Mouse (Mus musculus) c-Kit-negative CD71-positive TER-119-positive erythroid progenitor cells, embryonic 14.5 days (primary cell): ENCODE measurements around the gene Usp10.

ENCODE experiments used
- DNase-seq: peaks from one replicate; pipeline ENCODE4 v3.0.0-alpha.2; 2013; ENCODE audit warnings: low read depth, low spot score

The Usp10 gene

GRCm38 (mm10) chr8:119909944-119910546 is at the start of gene Usp10:
Gene Usp10, plus strand, starts transcription at chr8:119910360.
- peak; percentile 67 for DNase-seq

GRCm38 (mm10) chr8:119861706-119862389 is 48.3 kb upstream of the Usp10 start, which contains the start of gene Klhl36:
Gene Klhl36, plus strand, starts transcription at chr8:119862266.
- peak; percentile 73 for DNase-seq

DNA sequence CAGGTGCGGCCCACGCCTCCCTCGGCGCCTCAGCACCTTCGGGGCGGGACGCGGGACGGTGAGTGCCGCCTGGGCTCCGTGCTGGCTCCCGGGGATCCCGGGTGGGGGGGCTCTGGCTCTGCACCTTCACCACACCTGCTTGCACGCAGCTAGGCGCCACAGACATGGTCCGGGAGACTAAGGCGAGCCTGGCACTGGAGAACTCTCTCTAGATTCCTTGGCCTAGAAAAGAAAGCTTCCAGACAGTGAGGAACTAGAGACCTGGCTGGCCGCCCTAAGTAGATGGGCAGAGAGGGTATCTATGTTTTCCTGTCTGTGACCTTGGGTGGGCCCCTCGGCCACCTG is 47.8 kb upstream of the Usp10 start:
- no peak for DNase-seq

- no peak for DNase-seq
Measured at GRCm38 (mm10) chr8:119862749-119863148, 47.4 kb upstream of the Usp10 start.

DNA sequence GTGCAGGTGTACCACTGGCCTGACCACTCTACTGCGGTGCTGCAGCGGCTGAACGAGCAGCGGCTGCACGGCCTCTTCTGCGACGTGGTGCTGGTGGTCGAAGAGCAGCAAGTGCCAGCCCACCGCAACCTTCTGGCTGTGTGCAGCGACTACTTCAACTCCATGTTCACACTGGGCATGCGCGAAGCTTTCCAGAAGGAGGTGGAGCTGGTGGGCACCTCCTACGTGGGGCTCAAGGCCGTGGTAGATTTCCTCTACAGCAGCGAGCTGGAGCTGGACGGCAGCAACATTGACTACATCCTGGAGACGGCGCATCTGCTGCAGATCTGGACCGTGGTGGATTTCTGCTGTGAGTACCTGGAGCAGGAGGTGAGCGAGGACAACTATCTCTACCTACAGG is 40.5 kb upstream of the Usp10 start:
- DNase-seq = no peak

DNA sequence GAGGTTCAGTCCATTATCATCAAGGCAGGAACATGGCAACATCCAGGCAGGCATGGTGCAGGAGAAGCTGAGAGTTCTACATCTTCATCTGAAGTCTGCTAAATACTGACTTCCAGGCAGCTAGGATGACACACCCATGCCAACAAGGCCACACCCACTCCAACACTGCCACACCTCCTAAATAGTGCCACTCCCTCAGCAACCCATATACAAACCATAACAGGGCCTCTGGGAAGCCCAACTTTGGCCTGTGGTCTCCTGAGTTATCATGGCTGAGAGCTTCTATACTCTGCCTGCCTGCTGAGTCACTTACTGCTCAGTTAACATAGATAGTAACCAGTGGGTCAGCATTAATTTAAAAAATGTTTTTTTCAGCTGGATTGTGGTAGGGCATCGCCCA is 37.0 kb upstream of the Usp10 start:
- DNase-seq = peak; percentile 48

DNA sequence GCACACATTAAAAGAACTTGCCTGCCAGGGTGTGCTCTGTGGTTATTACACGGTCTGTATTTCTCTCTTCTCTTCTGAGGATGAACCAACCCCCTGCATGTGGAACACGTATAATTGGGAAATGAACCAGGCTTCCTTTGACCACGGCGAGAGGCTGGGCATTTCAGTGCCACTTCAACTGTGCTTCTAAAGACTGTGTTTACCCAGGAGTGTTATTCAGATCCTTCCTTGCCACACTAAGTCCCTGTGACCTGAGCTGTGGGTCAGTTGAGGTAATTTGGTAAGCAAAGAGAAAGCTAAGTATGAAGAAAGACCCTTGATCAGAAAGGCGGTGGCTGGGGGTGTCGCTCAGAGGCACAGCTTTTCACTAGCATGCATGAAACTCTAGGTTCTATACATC is 28.9 kb upstream of the Usp10 start:
- no peak for DNase-seq

DNA sequence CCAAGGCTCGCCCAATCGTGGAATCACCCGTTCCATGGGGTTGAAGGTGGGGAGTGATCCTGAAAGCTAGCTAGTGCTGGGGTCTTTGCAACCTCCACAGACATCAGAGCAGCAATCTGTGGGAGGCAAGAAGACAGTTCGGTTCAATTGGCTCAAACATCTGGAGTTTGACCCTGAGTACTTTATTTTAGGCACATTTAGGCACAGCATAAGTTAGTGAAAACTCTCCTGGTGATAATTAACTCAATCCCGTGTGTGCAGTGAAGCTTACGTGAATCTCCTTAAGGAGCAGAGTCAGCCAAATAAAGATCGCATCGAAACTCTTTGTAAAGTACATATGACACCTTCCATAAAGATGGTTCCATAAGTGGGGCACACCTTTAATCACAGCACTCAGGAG is 28.2 kb upstream of the Usp10 start:
- DNase-seq = no peak

- DNase-seq = no peak
Measured at GRCm38 (mm10) chr8:119883281-119883680, 26.9 kb upstream of the Usp10 start.

DNA sequence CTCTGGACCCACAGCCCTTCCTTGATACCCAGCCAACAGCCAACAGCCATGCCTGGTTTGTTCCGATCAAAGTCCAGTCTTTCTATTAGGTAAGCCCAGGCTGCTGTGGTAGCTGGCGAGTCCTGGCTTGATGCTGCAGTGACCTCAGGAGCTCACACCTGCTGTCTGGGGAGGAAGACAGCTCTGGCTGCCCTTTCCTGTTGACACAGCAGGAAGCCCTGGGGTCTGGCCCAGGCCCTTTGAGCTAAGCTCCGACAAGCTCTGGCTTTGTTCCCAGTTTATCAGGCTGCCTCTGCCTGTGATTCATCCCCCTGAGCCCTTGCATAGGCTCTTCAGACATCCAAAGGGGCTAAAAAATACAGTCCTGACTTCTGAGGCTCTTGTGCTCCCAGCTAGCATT is 24.5 kb upstream of the Usp10 start:
- no peak for DNase-seq

- peak; percentile 33 for DNase-seq
Measured at GRCm38 (mm10) chr8:119887130-119887529, 23.0 kb upstream of the Usp10 start.

DNA sequence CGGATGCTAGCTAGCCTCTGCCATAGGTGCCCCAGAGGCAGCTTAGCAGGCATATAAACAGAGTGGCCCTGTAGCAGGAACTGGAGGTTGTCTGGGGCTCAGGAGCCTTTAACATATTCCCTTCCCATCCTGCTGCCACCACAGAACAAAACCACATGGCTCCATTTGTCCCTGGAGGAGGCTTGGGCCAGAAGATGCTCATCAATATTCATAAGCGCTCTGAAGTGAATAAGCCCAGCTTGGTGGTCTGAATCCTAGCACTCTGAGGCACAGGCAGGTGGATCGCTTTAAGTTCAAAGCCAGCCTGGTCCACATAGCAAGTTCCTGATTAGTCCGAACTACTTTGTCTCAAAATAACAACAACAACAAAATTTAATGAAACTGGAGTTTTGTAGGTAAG is 22.1 kb upstream of the Usp10 start:
- DNase-seq = no peak

GRCm38 (mm10) chr8:119897069-119897468 is 13.1 kb upstream of the Usp10 start:
- DNase-seq = no peak

DNA sequence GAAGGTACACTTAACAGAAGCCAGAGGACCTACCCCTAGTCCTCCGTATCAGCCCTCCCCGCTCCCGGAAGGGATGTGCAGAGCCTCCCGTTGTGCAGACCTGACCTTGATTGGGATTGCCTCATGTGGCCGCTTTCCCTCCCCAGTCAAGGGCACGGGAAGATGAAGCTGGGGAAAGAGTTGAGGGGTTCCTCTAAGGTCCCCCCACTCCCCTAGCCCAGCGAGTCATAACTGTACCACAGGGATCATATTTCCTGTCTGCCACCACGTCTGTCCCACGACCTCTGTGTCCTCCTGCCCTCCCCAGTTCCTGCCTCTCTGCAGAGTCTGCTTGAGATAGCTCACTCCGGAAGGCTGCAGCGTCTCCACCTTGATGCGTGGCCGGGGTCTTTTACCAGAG is 12.2 kb upstream of the Usp10 start:
- no peak for DNase-seq

DNA sequence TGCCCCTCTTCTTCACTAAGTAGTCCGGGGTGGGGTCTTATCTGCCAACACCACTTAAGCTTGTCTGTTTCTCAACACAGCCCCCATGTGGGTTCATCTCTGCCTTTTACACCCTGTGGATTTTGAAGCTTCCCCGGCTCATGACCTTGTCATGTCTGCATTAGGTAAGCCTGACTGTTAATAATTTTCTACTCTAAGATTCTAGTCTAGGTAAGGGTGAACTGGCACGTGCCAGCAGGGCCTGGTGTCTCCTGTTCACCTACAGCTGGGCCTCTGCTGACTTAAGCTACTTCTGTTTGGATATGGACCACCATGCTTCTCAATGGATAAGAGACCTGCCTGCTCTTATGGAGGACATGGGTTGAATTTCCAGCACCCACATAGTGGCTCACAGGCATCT is 8.8 kb upstream of the Usp10 start:
- DNase-seq = no peak

GRCm38 (mm10) chr8:119901952-119902351 is 8.2 kb upstream of the Usp10 start:
- DNase-seq = no peak

- no peak for DNase-seq
Measured at GRCm38 (mm10) chr8:119904323-119904911, 5.7 kb upstream of the Usp10 start.

- DNase-seq = peak; percentile 84
Measured at GRCm38 (mm10) chr8:119910547-119911257, 542 bp downstream of the Usp10 start, which contains the start of gene Gm20388. Gene Gm20388, plus strand, starts transcription at chr8:119910841.

GRCm38 (mm10) chr8:119911258-119911962 is 1.2 kb downstream of the Usp10 start:
- DNase-seq = no peak

DNA sequence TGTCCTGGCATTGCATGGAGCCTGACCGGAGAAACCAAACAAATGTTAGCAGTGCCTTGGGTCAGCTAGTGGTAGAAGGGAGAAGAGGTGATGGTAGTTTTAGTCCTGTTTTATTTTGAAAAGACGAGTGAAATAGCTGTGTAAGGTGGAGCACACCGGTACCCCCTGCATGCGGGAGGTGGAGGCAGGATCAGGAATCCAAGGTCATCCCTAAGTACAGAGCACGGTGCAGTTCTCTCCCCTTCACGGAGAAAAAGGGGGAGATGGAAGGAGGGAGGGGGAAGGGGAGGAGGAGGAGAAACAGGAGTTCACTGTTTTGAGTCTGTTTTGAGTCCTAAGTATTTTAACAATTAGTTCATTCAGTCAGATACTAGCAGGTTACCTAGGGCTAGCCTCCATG is 2.5 kb downstream of the Usp10 start:
- DNase-seq = no peak

GRCm38 (mm10) chr8:119913181-119913580 is 3.0 kb downstream of the Usp10 start:
- DNase-seq = no peak

GRCm38 (mm10) chr8:119914161-119914560 is 4.0 kb downstream of the Usp10 start:
- no peak for DNase-seq
